In genomic region chr19:59393777-59394441, GRCm38 (mm10) we compare ENCODE assay signal across 10 mouse cellular contexts. TPM values are rescaled to one million over a fixed set of nuclear protein-coding genes. Genes with fewer than 3 reads are reported as not detected.
DNase-seq lines count a peak whose midpoint lies in the region; ATAC-seq and TF ChIP-seq lines count a peak whose summit lies in the region.
"Had no signal": no experiment of that assay in that cellular context is flagged by ENCODE, and none has a peak within 500 bp of the region (broad histone marks: within the 10 kb centered on the region; RNA-seq: fewer than 3 reads in every experiment).

No protein-coding gene starts in this region.

- H3K9ac ChIP-seq in hindbrain, embryonic 11.5 days (ENCODE audit: low read depth, low read length): no peak overlapping the region
- H3K9ac ChIP-seq in forebrain, embryonic 12.5 days: no peak overlapping the region
- H3K9ac ChIP-seq in hindbrain, postnatal 0 days (replicated peaks; ENCODE audit: low read length): no peak overlapping the region
- H3K9ac ChIP-seq in neural tube, embryonic 14.5 days (replicated peaks; ENCODE audit: low read depth, low read length): no peak overlapping the region
- H3K9ac ChIP-seq: liver, postnatal 0 days had no signal

- TF ChIP-seq CTCF in hindbrain, postnatal 0 days (IDR thresholded peaks at IDR 0.05; ENCODE audit: low read depth): no peak

- peak; percentile 35; the same call in 1 of the 2 replicates for ATAC-seq in hindbrain, embryonic 11.5 days (ENCODE audit: low FRiP score)
- ATAC-seq in forebrain, embryonic 12.5 days (ENCODE audit: low FRiP score): no peak
- peak; percentile 78 for ATAC-seq in hindbrain, postnatal 0 days
- ATAC-seq in neural tube, embryonic 14.5 days (ENCODE audit: low read depth): peak; percentile 87
- ATAC-seq: liver, postnatal 0 days had no signal

- no peak for DNase-seq in hindbrain, embryonic 11.5 days (ENCODE audit: low spot score)
- no peak for DNase-seq in hindbrain, embryonic 10.5 days (ENCODE audit: low spot score)
- peak; percentile 56 for DNase-seq in hindbrain, postnatal 0 days (ENCODE audit: low spot score)
- DNase-seq in urinary bladder, adult 18-20 months (ENCODE audit: low spot score in 2 of 2): no peak
- DNase-seq in thymus, postnatal 36 days: no peak
- DNase-seq in embryo, embryonic 9.5 days (ENCODE audit: extremely low spot score): no peak
- DNase-seq: B cell, adult 2 months; liver, postnatal 0 days had no signal

- whole genome bisulfite sequencing in hindbrain, embryonic 11.5 days: 14% methylated on average over 8 of the region's 8 CpGs
- 17% methylated on average over 8 of the region's 8 CpGs for WGBS in hindbrain, embryonic 10.5 days
- WGBS in forebrain, embryonic 12.5 days: 13% methylated on average over 8 of the region's 8 CpGs
- WGBS in hindbrain, postnatal 0 days: 20% methylated on average over 8 of the region's 8 CpGs
- WGBS in neural tube, embryonic 14.5 days: 11% methylated on average over 8 of the region's 8 CpGs

- no peak overlapping the region for H3K4me2 ChIP-seq in hindbrain, embryonic 11.5 days (replicated peaks; ENCODE audit: low read depth, low read length)
- H3K4me2 ChIP-seq in forebrain, embryonic 12.5 days: no peak overlapping the region
- H3K4me2 ChIP-seq in hindbrain, postnatal 0 days (ENCODE audit: low read depth, low read length): no peak overlapping the region
- H3K4me2 ChIP-seq in neural tube, embryonic 14.5 days (ENCODE audit: low read depth, low read length): no peak overlapping the region

- no peaks in the 10 kb centered on the region for H3K9me3 ChIP-seq in hindbrain, embryonic 11.5 days (ENCODE audit: control insufficient read depth, low read length)
- H3K9me3 ChIP-seq in hindbrain, embryonic 10.5 days: no peaks in the 10 kb centered on the region
- H3K9me3 ChIP-seq in forebrain, embryonic 12.5 days: no peaks in the 10 kb centered on the region
- H3K9me3 ChIP-seq in hindbrain, postnatal 0 days (ENCODE audit: low read length): no peaks in the 10 kb centered on the region
- no peaks in the 10 kb centered on the region for H3K9me3 ChIP-seq in neural tube, embryonic 14.5 days (ENCODE audit: control insufficient read depth, low read length)

- H3K36me3 ChIP-seq in hindbrain, embryonic 11.5 days (ENCODE audit: control insufficient read depth, insufficient read depth, low read length): no peaks in the 10 kb centered on the region
- H3K36me3 ChIP-seq in hindbrain, embryonic 10.5 days: no peaks in the 10 kb centered on the region
- no peaks in the 10 kb centered on the region for H3K36me3 ChIP-seq in forebrain, embryonic 12.5 days (replicated peaks)
- H3K36me3 ChIP-seq in hindbrain, postnatal 0 days (ENCODE audit: insufficient read depth, low read length): no peaks in the 10 kb centered on the region
- H3K36me3 ChIP-seq in neural tube, embryonic 14.5 days (ENCODE audit: control insufficient read depth, insufficient read depth, low read length): no peaks in the 10 kb centered on the region

- H3K27ac ChIP-seq in hindbrain, embryonic 11.5 days (ENCODE audit: low read depth, low read length): no peak overlapping the region
- H3K27ac ChIP-seq in hindbrain, embryonic 10.5 days: no peak overlapping the region
- 0 out of 2 replicates have a peak overlapping the region, but pooled peaks have one; percentile 9 for H3K27ac ChIP-seq in forebrain, embryonic 12.5 days
- H3K27ac ChIP-seq in hindbrain, postnatal 0 days: no peak overlapping the region; the same call in 1 of the 2 replicates
- no peak overlapping the region for H3K27ac ChIP-seq in neural tube, embryonic 14.5 days (ENCODE audit: low read depth, low read length)

- 0 out of 2 replicates have a peak, but pooled peaks cover 4% of the 10 kb centered on the region for H3K4me1 ChIP-seq in hindbrain, embryonic 11.5 days (replicated peaks; ENCODE audit: control insufficient read depth, insufficient read depth, low read length)
- peaks cover 14% of the 10 kb centered on the region for H3K4me1 ChIP-seq in hindbrain, embryonic 10.5 days (replicated peaks)
- H3K4me1 ChIP-seq in forebrain, embryonic 12.5 days: peaks cover 14% of the 10 kb centered on the region
- H3K4me1 ChIP-seq in hindbrain, postnatal 0 days (ENCODE audit: insufficient read depth, low read length): peaks cover 12% of the 10 kb centered on the region; the same call in 1 of the 2 replicates
- no peaks in the 10 kb centered on the region for H3K4me1 ChIP-seq in neural tube, embryonic 14.5 days (ENCODE audit: control insufficient read depth, insufficient read depth, low read length)

- H3K4me3 ChIP-seq in hindbrain, embryonic 11.5 days (ENCODE audit: low read depth, low read length): no peak overlapping the region
- no peak overlapping the region for H3K4me3 ChIP-seq in hindbrain, embryonic 10.5 days
- H3K4me3 ChIP-seq in forebrain, embryonic 12.5 days (replicated peaks): no peak overlapping the region
- H3K4me3 ChIP-seq in hindbrain, postnatal 0 days (ENCODE audit: low read length): no peak overlapping the region
- no peak overlapping the region for H3K4me3 ChIP-seq in neural tube, embryonic 14.5 days (ENCODE audit: low read depth, low read length)

- no peaks in the 10 kb centered on the region for H3K27me3 ChIP-seq in hindbrain, embryonic 11.5 days (ENCODE audit: control insufficient read depth, insufficient read depth, low read length)
- H3K27me3 ChIP-seq in hindbrain, embryonic 10.5 days (ENCODE audit: insufficient read depth, poor library complexity, severe bottlenecking): peaks cover 47% of the 10 kb centered on the region
- H3K27me3 ChIP-seq in forebrain, embryonic 12.5 days: peaks cover 66% of the 10 kb centered on the region
- H3K27me3 ChIP-seq in hindbrain, postnatal 0 days (ENCODE audit: insufficient read depth, low read length): 0 out of 2 replicates have a peak, but pooled peaks cover 3% of the 10 kb centered on the region
- no peaks in the 10 kb centered on the region; the same call in 1 of the 2 replicates for H3K27me3 ChIP-seq in neural tube, embryonic 14.5 days (ENCODE audit: control insufficient read depth, insufficient read depth, low read length)

RNA-seq across cellular contexts. Expression of gene Pdzd8, which starts 48.3 kb away (rescaled TPM):
- polyA plus RNA-seq in hindbrain, embryonic 11.5 days (2014; fragmentation: Nextera tagmentation; extraction: Ambion mirVana): 14.1 and 18.2 TPM in 2 replicates
- polyA plus RNA-seq in hindbrain, embryonic 10.5 days (2016; fragmentation: Nextera tagmentation; extraction: Ambion mirVana): 8.3 and 9.5 TPM in 2 replicates
- polyA plus RNA-seq in forebrain, embryonic 12.5 days (2016; fragmentation: Nextera tagmentation; extraction: Ambion mirVana): 15.0 and 15.9 TPM in 2 replicates
- total RNA-seq in hindbrain, postnatal 0 days (2014; rRNA removed): 42.6 and 46.4 TPM in 2 replicates
- polyA plus RNA-seq in hindbrain, postnatal 0 days (2015; fragmentation: Nextera tagmentation; extraction: Ambion mirVana): 10.2 and 10.8 TPM in 2 replicates
- 18.2 and 19.8 TPM in 2 replicates for polyA plus RNA-seq in neural tube, embryonic 14.5 days (2014; fragmentation: Nextera tagmentation; extraction: Ambion mirVana)
